Mouse (Mus musculus): ENCODE results near the gene Dip2a.

DNA sequence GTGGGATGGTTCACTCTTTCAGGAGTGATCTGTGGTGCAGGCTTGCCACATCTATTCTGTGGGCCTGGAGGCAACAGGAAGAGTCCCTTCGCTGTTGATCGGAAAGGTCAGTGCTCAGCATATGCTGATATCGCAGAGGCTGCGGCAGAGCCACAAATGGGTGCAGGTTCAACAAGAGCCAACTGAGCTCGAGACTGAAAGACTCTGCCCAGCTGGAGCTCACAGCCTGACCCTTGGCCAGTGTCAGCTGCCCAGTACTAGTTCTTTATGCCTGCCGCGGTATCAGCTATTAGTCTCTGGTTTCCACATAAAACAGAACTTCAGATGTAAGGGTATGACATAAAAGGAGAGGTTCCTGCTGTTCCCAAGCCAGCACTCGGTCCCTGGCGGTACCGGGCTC, 69.8 kb downstream of the Dip2a start:
- no peak for TF ChIP-seq EP300 (optimal IDR thresholded peaks at IDR 0.05)
- no peak for TF ChIP-seq CTCF (IDR thresholded peaks at IDR 0.05; ENCODE audit: low read depth)
